Mouse (Mus musculus) T-helper 17 cell (primary cell): ENCODE results near the gene Slc30a5.

Source experiments
- in situ Hi-C, 2 experiments: fragments of 300-600 bp; cut with MboI, MseI; formaldehyde crosslinking; loops; 1 replicate in 1 of 2; 2 replicates in 1 of 2; pipeline ENCODE4 v1.15.1; 2025; ENCODE audit warnings: high pct_unique_total_duplicates in 2 of 2

The Slc30a5 gene

GRCm38 (mm10) chr13:100832741-100833639, at the start of gene Slc30a5:
Gene Slc30a5 (minus strand): TSS chr13:100833427.
- in situ Hi-C loops, result loop anchor here in 1 of 2 experiments (5.0 kb wide), 1 partner anchor 51 kb away; no protein-coding TSS in a partner anchor

- in situ Hi-C loops, result no loop called here
These were observed 48.7 kb upstream of the Slc30a5 start for GRCm38 (mm10) chr13:100881944-100882343.

GRCm38 (mm10) chr13:100879806-100880205, 46.6 kb upstream of the Slc30a5 start:
- in situ Hi-C loops, result no loop called here

- in situ Hi-C loops, result no loop called here
These were observed 46.1 kb upstream of the Slc30a5 start for GRCm38 (mm10) chr13:100879326-100879725.

GRCm38 (mm10) chr13:100878264-100878663, 45.0 kb upstream of the Slc30a5 start:
- in situ Hi-C loops, result no loop called here

GRCm38 (mm10) chr13:100877703-100878102, 44.5 kb upstream of the Slc30a5 start:
- in situ Hi-C loops, result no loop called here

- in situ Hi-C loops, result no loop called here
These were observed 41.9 kb upstream of the Slc30a5 start for GRCm38 (mm10) chr13:100875103-100875502.

GRCm38 (mm10) chr13:100874588-100874987, 41.4 kb upstream of the Slc30a5 start:
- in situ Hi-C loops, result loop anchor here in 1 of 2 experiments (25.0 kb wide), 1 partner anchor 838 kb away; no protein-coding TSS in a partner anchor

- in situ Hi-C loops, result loop anchor here in 1 of 2 experiments (25.0 kb wide), 1 partner anchor 839 kb away; no protein-coding TSS in a partner anchor
These were observed 40.3 kb upstream of the Slc30a5 start for GRCm38 (mm10) chr13:100873530-100873929.

- in situ Hi-C loops, result loop anchor here in 1 of 2 experiments (25.0 kb wide), 1 partner anchor 841 kb away; no protein-coding TSS in a partner anchor
These were observed 38.4 kb upstream of the Slc30a5 start for GRCm38 (mm10) chr13:100871445-100872171.

- in situ Hi-C loops, result loop anchor here in 1 of 2 experiments (25.0 kb wide), 1 partner anchor 842 kb away; no protein-coding TSS in a partner anchor
These were observed 36.6 kb upstream of the Slc30a5 start for GRCm38 (mm10) chr13:100869813-100870212.

GRCm38 (mm10) chr13:100866311-100866710, 33.1 kb upstream of the Slc30a5 start:
- in situ Hi-C loops, result loop anchor here in 1 of 2 experiments (25.0 kb wide), 1 partner anchor 846 kb away; no protein-coding TSS in a partner anchor

GRCm38 (mm10) chr13:100865744-100866143, 32.5 kb upstream of the Slc30a5 start:
- in situ Hi-C loops, result loop anchor here in 1 of 2 experiments (25.0 kb wide), 1 partner anchor 847 kb away; no protein-coding TSS in a partner anchor

- in situ Hi-C loops, result loop anchor here in 1 of 2 experiments (25.0 kb wide), 1 partner anchor 848 kb away; no protein-coding TSS in a partner anchor
These were observed 30.7 kb upstream of the Slc30a5 start for GRCm38 (mm10) chr13:100863914-100864313.

GRCm38 (mm10) chr13:100859117-100859516, 25.9 kb upstream of the Slc30a5 start:
- in situ Hi-C loops, result loop anchor here in 1 of 2 experiments (25.0 kb wide), 1 partner anchor 853 kb away; no protein-coding TSS in a partner anchor

GRCm38 (mm10) chr13:100854174-100854573, 20.9 kb upstream of the Slc30a5 start:
- in situ Hi-C loops, result loop anchor here in 1 of 2 experiments (25.0 kb wide), 1 partner anchor 858 kb away; no protein-coding TSS in a partner anchor

- in situ Hi-C loops, result loop anchor here in 1 of 2 experiments (25.0 kb wide), 1 partner anchor 859 kb away; no protein-coding TSS in a partner anchor
These were observed 19.9 kb upstream of the Slc30a5 start for GRCm38 (mm10) chr13:100853120-100853519.

- in situ Hi-C loops, result no loop called here
These were observed 15.9 kb upstream of the Slc30a5 start for GRCm38 (mm10) chr13:100849137-100849536.

- in situ Hi-C loops, result no loop called here
These were observed 13.8 kb upstream of the Slc30a5 start for GRCm38 (mm10) chr13:100846891-100847579.

GRCm38 (mm10) chr13:100846254-100846653, 13.0 kb upstream of the Slc30a5 start:
- in situ Hi-C loops, result no loop called here

- in situ Hi-C loops, result no loop called here
These were observed 10.7 kb upstream of the Slc30a5 start for GRCm38 (mm10) chr13:100843944-100844343.
